Mouse (Mus musculus) thymus, adult 2 months (tissue): ENCODE measurements around the gene Tmem150b.

Source experiments
- CTCF ChIP-seq: fragments of 200-500 bp; IDR thresholded peaks from 2 replicates; pipeline ENCODE4 v1.5.1; 2012; ENCODE audit warnings: mild to moderate bottlenecking, control low read depth, low read length, moderate library complexity, borderline replicate concordance; ENCODE audit not compliant: control insufficient read depth, poor library complexity, insufficient read depth; ENCODE audit errors: extremely low read depth
- POLR2A ChIP-seq: fragments of 200-500 bp; IDR thresholded peaks from 2 replicates; pipeline ENCODE4 v1.6.1; 2012; ENCODE audit warnings: mild to moderate bottlenecking, low read length, control low read depth, moderate library complexity; ENCODE audit not compliant: control insufficient read depth, poor library complexity, insufficient read depth; ENCODE audit errors: extremely low read depth

GRCm38 (mm10) chr7:4732968-4733392 is 7.9 kb upstream of the Tmem150b start:
- TF ChIP-seq CTCF (no peak), POLR2A (no peak)
